Mouse (Mus musculus): ENCODE measurements around the gene Arhgdig. TPM values are rescaled to one million over a fixed set of nuclear protein-coding genes. Genes with fewer than 3 reads are reported as not detected.

The Arhgdig gene
- total and polyA plus RNA-seq, 3 experiments: 76.3 to 97.0 TPM; not detected in 1

GRCm38 (mm10) chr17:26234386-26234785 is 26.8 kb upstream of the Arhgdig start (continued):
- no peak for TF ChIP-seq POLR2AphosphoS5 (IDR thresholded peaks at IDR 0.05; ENCODE audit: borderline replicate concordance, low read depth, low read length)
- no peak for TF ChIP-seq USF1 (IDR thresholded peaks at IDR 0.05; ENCODE audit: low read depth, low read length)
- TF ChIP-seq TBP (IDR thresholded peaks at IDR 0.05; ENCODE audit: low read depth, low read length): 0 out of 2 replicates have a peak, but pooled peaks have one; percentile 21
- no peak for TF ChIP-seq MEF2A (IDR thresholded peaks at IDR 0.05; ENCODE audit: extremely low read depth, insufficient replicate concordance, low read depth, low read length, poor library complexity, severe bottlenecking)
- 0 out of 2 replicates have a peak, but pooled peaks have one; percentile 3 for TF ChIP-seq SMC3 (IDR thresholded peaks at IDR 0.05; ENCODE audit: low read depth, low read length)
- peak in 2 of 3 experiments; percentile 2 to 10; a peak in 2 of 6 replicates for TF ChIP-seq CTCF (IDR thresholded peaks at IDR 0.05 in 2 of 3, conservative IDR thresholded peaks at IDR 0.05 in 1 of 3; ENCODE audit: control insufficient read depth in 1 of 3, insufficient read depth in 1 of 3, low read depth in 2 of 3, low read length in 3 of 3, poor library complexity in 1 of 3, severe bottlenecking in 1 of 3)
- TF ChIP-seq SIN3A (IDR thresholded peaks at IDR 0.05; ENCODE audit: low read length): no peak

- H3K79me2 ChIP-seq (ENCODE audit: control insufficient read depth, insufficient read depth, low read length, poor library complexity): no peaks in the 10 kb centered on the region
- peak; percentile 79 for DNase-seq (ENCODE audit: low read depth, low spot score)
- H3K4me1 ChIP-seq (ENCODE audit: control insufficient read depth in 1 of 2, insufficient read depth in 2 of 2, low read length in 2 of 2): peaks cover 8 to 23% of the 10 kb centered on the region in 2 experiments
- TF ChIP-seq GABPA (IDR thresholded peaks at IDR 0.05; ENCODE audit: low read depth, low read length): no peak
- peak; percentile 76 to 85 (median 79) for TF ChIP-seq CTCF (IDR thresholded peaks at IDR 0.05 in 2 of 3, conservative IDR thresholded peaks at IDR 0.05 in 1 of 3; ENCODE audit: control insufficient read depth in 1 of 3, insufficient read depth in 1 of 3, low read depth in 2 of 3, low read length in 3 of 3, poor library complexity in 1 of 3, severe bottlenecking in 1 of 3)
- 0 out of 2 replicates have a peak, but pooled peaks have one; percentile 16 for TF ChIP-seq ZKSCAN1 (IDR thresholded peaks at IDR 0.05; ENCODE audit: low read depth, low read length)
- 0 out of 4 replicates have a peak, but pooled peaks have one; percentile 4 to 21 for TF ChIP-seq EP300 (IDR thresholded peaks at IDR 0.05; ENCODE audit: low read depth in 1 of 2, low read length in 2 of 2)
- no peak for TF ChIP-seq POLR2AphosphoS2 (IDR thresholded peaks at IDR 0.05; ENCODE audit: low read length)
- TF ChIP-seq SMC3 (IDR thresholded peaks at IDR 0.05; ENCODE audit: low read depth, low read length): peak; percentile 69
- TF ChIP-seq MAX (IDR thresholded peaks at IDR 0.05; ENCODE audit: low read length): 0 out of 2 replicates have a peak, but pooled peaks have one; percentile 21
- no peak for TF ChIP-seq KAT2A (conservative IDR thresholded peaks at IDR 0.05; ENCODE audit: low read depth, low read length)
- no peak for TF ChIP-seq MYB (IDR thresholded peaks at IDR 0.05; ENCODE audit: low read depth, low read length)
- TF ChIP-seq USF2 (IDR thresholded peaks at IDR 0.05; ENCODE audit: borderline replicate concordance in 1 of 2, insufficient read depth in 1 of 2, low read depth in 1 of 2, low read length in 2 of 2): no peak
- TF ChIP-seq ZC3H11A (IDR thresholded peaks at IDR 0.05; ENCODE audit: low read depth, low read length): peak; percentile 80
- TF ChIP-seq RAD21 (IDR thresholded peaks at IDR 0.05; ENCODE audit: low read depth, low read length): peak; percentile 79
- 0 out of 2 replicates have a peak, but pooled peaks have one; percentile 14 for TF ChIP-seq TCF12 (IDR thresholded peaks at IDR 0.05; ENCODE audit: low read depth, low read length)
- TF ChIP-seq GATA1 (IDR thresholded peaks at IDR 0.05; ENCODE audit: low read depth, low read length): 0 out of 2 replicates have a peak, but pooled peaks have one; percentile 19
- no peak for TF ChIP-seq POLR2A (IDR thresholded peaks at IDR 0.05; ENCODE audit: control insufficient read depth in 1 of 2, insufficient read depth in 1 of 2, low read depth in 1 of 2, low read length in 2 of 2, poor library complexity in 1 of 2)
- TF ChIP-seq JUND (IDR thresholded peaks at IDR 0.05; ENCODE audit: low read depth, low read length): no peak
- peak; percentile 81 for TF ChIP-seq ZNF384 (IDR thresholded peaks at IDR 0.05; ENCODE audit: low read depth, low read length)
- TF ChIP-seq ELF1 (IDR thresholded peaks at IDR 0.05; ENCODE audit: low read depth, low read length): 0 out of 2 replicates have a peak, but pooled peaks have one; percentile 25
- TF ChIP-seq RCOR1 (IDR thresholded peaks at IDR 0.05; ENCODE audit: low read depth, low read length): peak; percentile 19; the same call in 1 of the 2 replicates
- TF ChIP-seq MAZ (IDR thresholded peaks at IDR 0.05; ENCODE audit: low read depth, low read length): no peak
- H3K4me3 ChIP-seq (ENCODE audit: control insufficient read depth in 1 of 2, insufficient read depth in 1 of 2, low read depth in 2 of 2, low read length in 2 of 2): no peak overlapping the region
- H3K9ac ChIP-seq (ENCODE audit: control insufficient read depth, low read depth, low read length, poor library complexity, severe bottlenecking): no peak overlapping the region
- no peaks in the 10 kb centered on the region for H3K27me3 ChIP-seq (ENCODE audit: control insufficient read depth in 1 of 2, insufficient read depth in 2 of 2, low read length in 2 of 2)
- H3K36me3 ChIP-seq (ENCODE audit: control insufficient read depth in 1 of 2, insufficient read depth in 2 of 2, low read length in 2 of 2): peaks cover 0 to 16% of the 10 kb centered on the region in 2 experiments; a peak in 2 of 4 replicates
- no peak overlapping the region for H3K27ac ChIP-seq (ENCODE audit: control insufficient read depth, low read depth, low read length)
- no peaks in the 10 kb centered on the region for H3K9me3 ChIP-seq (replicated peaks; ENCODE audit: insufficient read depth, low read length)
Observed at GRCm38 (mm10) chr17:26232863-26233262, 25.3 kb upstream of the Arhgdig start.
